Mouse (Mus musculus) macrophage (primary cell): ENCODE results near the gene Larp6. TPM values are rescaled to one million over a fixed set of nuclear protein-coding genes. Genes with fewer than 3 reads are reported as not detected.

ENCODE experiments used
- H3K27ac ChIP-seq: fragments of 350-480 bp; formaldehyde crosslinking; 2 replicates; pipeline ENCODE4 v1.9.0; 2021
- H3K36me3 ChIP-seq: fragments of 350-480 bp; formaldehyde crosslinking; 2 replicates; pipeline ENCODE4 v1.9.0; 2021; ENCODE audit errors: inconsistent target
- H3K4me3 ChIP-seq: fragments of 350-480 bp; formaldehyde crosslinking; 2 replicates; pipeline ENCODE4 v1.9.0; 2021; ENCODE audit errors: inconsistent target
- H3K79me2 ChIP-seq: fragments of 350-480 bp; formaldehyde crosslinking; 2 replicates; pipeline ENCODE4 v1.9.0; 2021; ENCODE audit errors: inconsistent target
- WGBS: methylation state at CpG from one replicate; pipeline ENCODE4 v1.1.7; 2026; ENCODE audit warnings: inconsistent platforms; ENCODE audit not compliant: missing documents; 5-methylcytosine and 5-hydroxymethylcytosine counted together
- polyA plus RNA-seq: library from polyadenylated mRNA; stranded (reverse); fragments of 250-400 nt; gene quantifications from 3 replicates; pipeline ENCODE4 v1.2.4, GENCODE M21; 2018; ENCODE audit warnings: inconsistent platforms
- total RNA-seq, 78 experiments: library from RNA; depleted of rRNA; stranded (reverse); fragments of 250-400 nt; gene quantifications; 1 replicate in 9 of 78; 2 replicates in 24 of 78; 3 replicates in 43 of 78; 4 replicates in 2 of 78; pipeline ENCODE4 v1.2.4; 2018; ENCODE audit warnings: inconsistent platforms in 56 of 78

Larp6 gene
- under 1 TPM in 4 of 26 experiments, not detected in 22; 0.25 to 0.76 (median 0.45) TPM for total RNA-seq (2018; cell fraction: chromatin; rRNA removed)
- under 1 TPM in 14 of 26 experiments, not detected in 12; 0.08 to 0.52 (median 0.16) TPM for total RNA-seq (2018; cell fraction: cytosol; rRNA removed)
- under 1 TPM in 4 of 26 experiments, not detected in 22; 0.24 to 0.40 (median 0.32) TPM for total RNA-seq (2018; cell fraction: nucleus; rRNA removed)
- 0.40 TPM in 1 of 3 replicates, not detected in the others for polyA plus RNA-seq

- H3K79me2 ChIP-seq = no peaks in the 10 kb centered on the region
- H3K27ac ChIP-seq = no peak within 1 kb of the TSS
- H3K4me3 ChIP-seq = no peak within 1 kb of the TSS
- 3% methylated on average over 53 of the region's 66 CpGs for WGBS
- no peaks in the 10 kb centered on the region for H3K36me3 ChIP-seq
Observed at GRCm38 (mm10) chr9:60712771-60713541, at the start of gene Larp6. Larp6 (plus strand) TSS chr9:60712989.

GRCm38 (mm10) chr9:60664385-60664784 is 48.4 kb upstream of the Larp6 start:
- WGBS = over 99% methylated on average over 12 of the region's 12 CpGs
- no peaks in the 10 kb centered on the region for H3K36me3 ChIP-seq
- H3K27ac ChIP-seq = no peak overlapping the region
- H3K79me2 ChIP-seq = no peaks in the 10 kb centered on the region
- no peak overlapping the region for H3K4me3 ChIP-seq

GRCm38 (mm10) chr9:60664866-60665265 is 47.9 kb upstream of the Larp6 start:
- H3K4me3 ChIP-seq = no peak overlapping the region
- no peak overlapping the region for H3K27ac ChIP-seq
- WGBS = 94% methylated on average over 5 of the region's 5 CpGs
- H3K36me3 ChIP-seq = no peaks in the 10 kb centered on the region
- H3K79me2 ChIP-seq = no peaks in the 10 kb centered on the region

- no peak overlapping the region for H3K27ac ChIP-seq
- WGBS = 94% methylated on average over 3 of the region's 3 CpGs
- no peaks in the 10 kb centered on the region for H3K79me2 ChIP-seq
- no peaks in the 10 kb centered on the region for H3K36me3 ChIP-seq
- H3K4me3 ChIP-seq = no peak overlapping the region
Observed at GRCm38 (mm10) chr9:60665535-60665934, 47.3 kb upstream of the Larp6 start.

- H3K79me2 ChIP-seq = no peaks in the 10 kb centered on the region
- 95% methylated on average over 6 of the region's 6 CpGs for WGBS
- H3K36me3 ChIP-seq = no peaks in the 10 kb centered on the region
- H3K27ac ChIP-seq = no peak overlapping the region
- no peak overlapping the region for H3K4me3 ChIP-seq
Observed at GRCm38 (mm10) chr9:60668886-60669285, 43.9 kb upstream of the Larp6 start.

- H3K36me3 ChIP-seq = no peaks in the 10 kb centered on the region
- WGBS = 94% methylated on average over 2 of the region's 6 CpGs
- H3K27ac ChIP-seq = no peak overlapping the region
- H3K79me2 ChIP-seq = no peaks in the 10 kb centered on the region
- no peak overlapping the region for H3K4me3 ChIP-seq
Observed at GRCm38 (mm10) chr9:60672568-60672967, 40.2 kb upstream of the Larp6 start.

GRCm38 (mm10) chr9:60674780-60675179 is 38.0 kb upstream of the Larp6 start:
- no peak overlapping the region for H3K27ac ChIP-seq
- no peaks in the 10 kb centered on the region for H3K79me2 ChIP-seq
- H3K4me3 ChIP-seq = no peak overlapping the region
- no peaks in the 10 kb centered on the region for H3K36me3 ChIP-seq

- H3K27ac ChIP-seq = no peak overlapping the region
- H3K36me3 ChIP-seq = no peaks in the 10 kb centered on the region
- no peak overlapping the region for H3K4me3 ChIP-seq
- WGBS = 96% methylated on average over 4 of the region's 4 CpGs
- H3K79me2 ChIP-seq = no peaks in the 10 kb centered on the region
Observed at GRCm38 (mm10) chr9:60676429-60676828, 36.4 kb upstream of the Larp6 start.

- no peak overlapping the region for H3K4me3 ChIP-seq
- no peak overlapping the region for H3K27ac ChIP-seq
- no peaks in the 10 kb centered on the region for H3K79me2 ChIP-seq
- WGBS = 33% methylated on average over 5 of the region's 5 CpGs
- no peaks in the 10 kb centered on the region for H3K36me3 ChIP-seq
Observed at GRCm38 (mm10) chr9:60678913-60679312, 33.9 kb upstream of the Larp6 start.

- no peaks in the 10 kb centered on the region for H3K79me2 ChIP-seq
- no peaks in the 10 kb centered on the region for H3K36me3 ChIP-seq
- H3K27ac ChIP-seq = no peak overlapping the region
- no peak overlapping the region for H3K4me3 ChIP-seq
- WGBS = 91% methylated on average over 3 of the region's 3 CpGs
Observed at GRCm38 (mm10) chr9:60681005-60681404, 31.8 kb upstream of the Larp6 start.

- H3K4me3 ChIP-seq = no peak overlapping the region
- no peaks in the 10 kb centered on the region for H3K36me3 ChIP-seq
- 88% methylated on average over 4 of the region's 4 CpGs for WGBS
- no peak overlapping the region for H3K27ac ChIP-seq
- no peaks in the 10 kb centered on the region for H3K79me2 ChIP-seq
Observed at GRCm38 (mm10) chr9:60682753-60683152, 30.0 kb upstream of the Larp6 start.

GRCm38 (mm10) chr9:60687415-60687814 is 25.4 kb upstream of the Larp6 start:
- Histone ChIP-seq H3K79me2 (no peaks in the 10 kb centered on the region), H3K36me3 (no peaks in the 10 kb centered on the region), H3K27ac (peak overlapping the region; percentile 10), H3K4me3 (peak overlapping the region; percentile 51)
- under 1% methylated on average over 7 of the region's 7 CpGs for WGBS

GRCm38 (mm10) chr9:60687891-60688324 is 24.9 kb upstream of the Larp6 start, which contains the start of gene Lrrc49:
Lrrc49 (minus strand) TSS chr9:60688158.
- Histone ChIP-seq H3K36me3 (no peaks in the 10 kb centered on the region), H3K4me3 (peak within 1 kb of the TSS; percentile 51), H3K27ac (peak within 1 kb of the TSS; percentile 10), H3K79me2 (no peaks in the 10 kb centered on the region)
- WGBS = under 1% methylated on average over 21 of the region's 21 CpGs

GRCm38 (mm10) chr9:60692624-60693023 is 20.2 kb upstream of the Larp6 start:
- Histone ChIP-seq H3K79me2 (no peaks in the 10 kb centered on the region), H3K4me3 (no peak overlapping the region), H3K36me3 (no peaks in the 10 kb centered on the region), H3K27ac (no peak overlapping the region)
- 95% methylated on average over 4 of the region's 4 CpGs for WGBS

GRCm38 (mm10) chr9:60693986-60694385 is 18.8 kb upstream of the Larp6 start:
- 85% methylated on average over 2 of the region's 2 CpGs for WGBS
- no peak overlapping the region for H3K4me3 ChIP-seq
- no peak overlapping the region for H3K27ac ChIP-seq
- no peaks in the 10 kb centered on the region for H3K79me2 ChIP-seq
- H3K36me3 ChIP-seq = no peaks in the 10 kb centered on the region
